Mouse (Mus musculus) embryo, embryonic 10.5 days (tissue): Measurements from ENCODE around the gene Armc3.

Experiments
- DNase-seq: peaks from one replicate; pipeline ENCODE4 v3.0.0-alpha.2; 2015; ENCODE audit warnings: low spot score

Armc3 gene

DNA sequence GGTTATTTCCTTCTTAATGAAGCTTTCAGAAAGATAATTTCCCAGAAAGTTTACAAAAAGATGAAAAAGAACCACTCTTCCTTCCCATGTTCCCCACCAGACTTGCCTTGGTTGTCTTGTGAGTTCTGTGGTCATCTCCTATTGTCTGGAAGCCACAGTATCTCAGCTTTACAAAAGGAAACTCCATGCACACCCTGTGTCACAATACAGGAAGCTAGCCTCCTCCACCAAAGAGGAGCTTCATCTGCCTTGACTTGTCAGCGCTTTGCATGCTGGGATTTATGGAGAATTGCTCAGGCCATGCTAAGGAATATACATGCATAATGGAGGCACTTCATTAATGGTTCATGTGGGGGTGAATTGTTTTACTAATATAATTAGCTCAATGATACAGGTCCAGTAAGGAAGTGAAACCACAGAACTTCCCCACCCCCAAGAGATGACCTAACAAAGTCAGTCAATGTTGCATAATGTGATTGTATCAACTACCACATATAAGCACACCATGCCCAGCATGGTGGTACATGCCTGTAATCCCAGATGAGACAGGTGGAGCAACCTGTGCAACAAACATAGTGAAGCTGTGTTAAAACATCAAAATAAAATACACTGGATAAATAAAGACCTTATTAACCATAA is 152.6 kb downstream of the Armc3 start:
- DNase-seq: no peak

DNA sequence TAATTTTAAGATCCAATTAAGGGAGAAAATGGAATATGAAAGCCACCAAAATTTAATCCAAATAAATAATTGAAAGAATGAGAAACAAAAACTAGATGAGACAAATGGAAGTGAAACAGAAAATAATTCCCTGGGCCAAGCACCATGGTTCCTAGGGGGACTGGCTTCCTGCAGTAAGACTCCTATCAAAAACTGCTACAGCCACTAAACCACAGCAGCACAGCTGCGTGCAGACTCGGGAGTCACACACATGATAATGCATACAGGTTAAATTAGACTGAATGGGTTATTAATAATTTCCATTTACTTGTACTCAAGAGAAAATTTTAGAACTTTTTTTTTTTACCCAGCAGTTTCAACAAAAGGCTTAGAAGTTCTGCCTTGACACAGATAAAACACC is 154.1 kb downstream of the Armc3 start:
- DNase-seq: no peak
